Mouse (Mus musculus): Measurements from ENCODE around the gene Capg. TPM values are rescaled to one million over a fixed set of nuclear protein-coding genes. Genes with fewer than 3 reads are reported as not detected.

Capg gene
- polyA plus RNA-seq, 1 experiment, result 4.8 TPM

GRCm38 (mm10) chr6:72576041-72576440, 31.9 kb downstream of the Capg start:
- DNase-seq, result no peak
- WGBS, result 93% methylated on average over 3 of the region's 3 CpGs

GRCm38 (mm10) chr6:72581625-72582382, 37.6 kb downstream of the Capg start:
- DNase-seq, result no peak
- no peaks in the 10 kb centered on the region for H3K4me1 ChIP-seq (ENCODE audit: control insufficient read depth, insufficient read depth, low read length)
- 77% methylated on average over 11 of the region's 11 CpGs for WGBS
- H3K27ac ChIP-seq (ENCODE audit: insufficient read depth, low read length), result no peak overlapping the region
- no peak overlapping the region for H3K4me3 ChIP-seq (replicated peaks; ENCODE audit: insufficient read depth, low read depth, low read length)
- TF ChIP-seq POLR2A (IDR thresholded peaks at IDR 0.05; ENCODE audit: borderline replicate concordance, insufficient read depth, low read length) (no peak), CTCF (IDR thresholded peaks at IDR 0.05; ENCODE audit: borderline replicate concordance, insufficient read depth, low read depth, low read length) (no peak)
- no peaks in the 10 kb centered on the region; the same call in 1 of the 2 replicates for H3K27me3 ChIP-seq (ENCODE audit: control insufficient read depth, insufficient read depth, low read length)

More at GRCm38 (mm10) chr6:72576041-72576440, 31.9 kb downstream of the Capg start:
- Histone ChIP-seq H3K27me3 (ENCODE audit: control insufficient read depth, insufficient read depth, low read length) (no peaks in the 10 kb centered on the region), H3K4me3 (replicated peaks; ENCODE audit: insufficient read depth, low read depth, low read length) (no peak overlapping the region), H3K27ac (ENCODE audit: insufficient read depth, low read length) (no peak overlapping the region), H3K4me1 (ENCODE audit: control insufficient read depth, insufficient read depth, low read length) (no peaks in the 10 kb centered on the region)
- TF ChIP-seq POLR2A (IDR thresholded peaks at IDR 0.05; ENCODE audit: borderline replicate concordance, insufficient read depth, low read length), result no peak
- TF ChIP-seq CTCF (IDR thresholded peaks at IDR 0.05; ENCODE audit: borderline replicate concordance, insufficient read depth, low read depth, low read length), result no peak

- TF ChIP-seq POLR2A (IDR thresholded peaks at IDR 0.05; ENCODE audit: borderline replicate concordance, insufficient read depth, low read length), result no peak
- no peak for TF ChIP-seq CTCF (IDR thresholded peaks at IDR 0.05; ENCODE audit: borderline replicate concordance, insufficient read depth, low read depth, low read length)
- WGBS, result 81% methylated on average over 4 of the region's 4 CpGs
- H3K27me3 ChIP-seq (ENCODE audit: control insufficient read depth, insufficient read depth, low read length), result no peaks in the 10 kb centered on the region; the same call in 1 of the 2 replicates
- no peak for DNase-seq
- H3K27ac ChIP-seq (ENCODE audit: insufficient read depth, low read length), result no peak overlapping the region
- H3K4me3 ChIP-seq (replicated peaks; ENCODE audit: insufficient read depth, low read depth, low read length), result no peak overlapping the region
- H3K4me1 ChIP-seq (ENCODE audit: control insufficient read depth, insufficient read depth, low read length), result no peaks in the 10 kb centered on the region
Observed at GRCm38 (mm10) chr6:72583211-72583839, 39.1 kb downstream of the Capg start.

GRCm38 (mm10) chr6:72584154-72584553, 40.0 kb downstream of the Capg start:
- 86% methylated on average over 11 of the region's 11 CpGs for WGBS
- no peak for TF ChIP-seq POLR2A (IDR thresholded peaks at IDR 0.05; ENCODE audit: borderline replicate concordance, insufficient read depth, low read length)
- TF ChIP-seq CTCF (IDR thresholded peaks at IDR 0.05; ENCODE audit: borderline replicate concordance, insufficient read depth, low read depth, low read length), result no peak
- no peak for DNase-seq
- no peaks in the 10 kb centered on the region; the same call in 1 of the 2 replicates for H3K27me3 ChIP-seq (ENCODE audit: control insufficient read depth, insufficient read depth, low read length)
- H3K4me1 ChIP-seq (ENCODE audit: control insufficient read depth, insufficient read depth, low read length), result no peaks in the 10 kb centered on the region
- no peak overlapping the region for H3K27ac ChIP-seq (ENCODE audit: insufficient read depth, low read length)
- no peak overlapping the region for H3K4me3 ChIP-seq (replicated peaks; ENCODE audit: insufficient read depth, low read depth, low read length)

GRCm38 (mm10) chr6:72586701-72587100, 42.5 kb downstream of the Capg start:
- H3K27me3 ChIP-seq (ENCODE audit: control insufficient read depth, insufficient read depth, low read length), result no peaks in the 10 kb centered on the region; the same call in 1 of the 2 replicates
- no peak for TF ChIP-seq POLR2A (IDR thresholded peaks at IDR 0.05; ENCODE audit: borderline replicate concordance, insufficient read depth, low read length)
- no peaks in the 10 kb centered on the region for H3K4me1 ChIP-seq (ENCODE audit: control insufficient read depth, insufficient read depth, low read length)
- WGBS, result 72% methylated on average over 3 of the region's 3 CpGs
- DNase-seq, result no peak
- no peak overlapping the region for H3K4me3 ChIP-seq (replicated peaks; ENCODE audit: insufficient read depth, low read depth, low read length)
- no peak overlapping the region for H3K27ac ChIP-seq (ENCODE audit: insufficient read depth, low read length)

- TF ChIP-seq POLR2A (IDR thresholded peaks at IDR 0.05; ENCODE audit: borderline replicate concordance, insufficient read depth, low read length) (no peak), CTCF (IDR thresholded peaks at IDR 0.05; ENCODE audit: borderline replicate concordance, insufficient read depth, low read depth, low read length) (no peak)
- no peaks in the 10 kb centered on the region for H3K4me1 ChIP-seq (ENCODE audit: control insufficient read depth, insufficient read depth, low read length)
- no peak for DNase-seq
- H3K27ac ChIP-seq (ENCODE audit: insufficient read depth, low read length), result no peak overlapping the region
- no peaks in the 10 kb centered on the region; the same call in 1 of the 2 replicates for H3K27me3 ChIP-seq (ENCODE audit: control insufficient read depth, insufficient read depth, low read length)
- H3K4me3 ChIP-seq (replicated peaks; ENCODE audit: insufficient read depth, low read depth, low read length), result no peak overlapping the region
Observed at GRCm38 (mm10) chr6:72588307-72588706, 44.1 kb downstream of the Capg start.

- DNase-seq, result no peak
- no peaks in the 10 kb centered on the region for H3K27me3 ChIP-seq (ENCODE audit: control insufficient read depth, insufficient read depth, low read length)
- TF ChIP-seq CTCF (IDR thresholded peaks at IDR 0.05; ENCODE audit: borderline replicate concordance, insufficient read depth, low read depth, low read length) (no peak), POLR2A (IDR thresholded peaks at IDR 0.05; ENCODE audit: borderline replicate concordance, insufficient read depth, low read length) (no peak)
- H3K27ac ChIP-seq (ENCODE audit: insufficient read depth, low read length), result no peak overlapping the region
- H3K4me3 ChIP-seq (replicated peaks; ENCODE audit: insufficient read depth, low read depth, low read length), result no peak overlapping the region
- no peaks in the 10 kb centered on the region for H3K4me1 ChIP-seq (ENCODE audit: control insufficient read depth, insufficient read depth, low read length)
Observed at GRCm38 (mm10) chr6:72590111-72590510, 45.9 kb downstream of the Capg start.
